Mouse (Mus musculus) G1E-ER4 (cell line): Measurements from ENCODE around the gene Mobp. TPM values are rescaled to one million over a fixed set of nuclear protein-coding genes. Genes with fewer than 3 reads are reported as not detected.

ENCODE experiments used
- GATA1 ChIP-seq: IDR thresholded peaks from one replicate; pipeline ENCODE4 v1.8.0; 2012; ENCODE audit warnings: low read length, inconsistent platforms
- polyA plus RNA-seq: library from polyadenylated mRNA; stranded (reverse); fragments of >175 nt; gene quantifications from 2 replicates; pipeline ENCODE4 v1.2.3, GENCODE M21; 2012

Gene Mobp
- polyA plus RNA-seq, 1 experiment, result not detected

- TF ChIP-seq GATA1, result no peak
Observed at GRCm38 (mm10) chr9:120131784-120132288, 17.7 kb upstream of the Mobp start.

- no peak for TF ChIP-seq GATA1
Observed at GRCm38 (mm10) chr9:120132980-120133754, 16.3 kb upstream of the Mobp start.

GRCm38 (mm10) chr9:120133755-120134475, 15.6 kb upstream of the Mobp start:
- TF ChIP-seq GATA1, result no peak

GRCm38 (mm10) chr9:120134529-120135160, 14.9 kb upstream of the Mobp start:
- no peak for TF ChIP-seq GATA1

- no peak for TF ChIP-seq GATA1
Observed at GRCm38 (mm10) chr9:120135454-120135853, 14.1 kb upstream of the Mobp start.

GRCm38 (mm10) chr9:120140652-120141051, 8.9 kb upstream of the Mobp start:
- no peak for TF ChIP-seq GATA1

- no peak for TF ChIP-seq GATA1
Observed at GRCm38 (mm10) chr9:120144474-120144873, 5.0 kb upstream of the Mobp start.

- TF ChIP-seq GATA1, result no peak
Observed at GRCm38 (mm10) chr9:120151152-120151551, 1.6 kb downstream of the Mobp start.

- TF ChIP-seq GATA1, result no peak
Observed at GRCm38 (mm10) chr9:120151906-120152399, 2.4 kb downstream of the Mobp start.

- peak; percentile 5 for TF ChIP-seq GATA1
Observed at GRCm38 (mm10) chr9:120158047-120158446, 8.5 kb downstream of the Mobp start.

- TF ChIP-seq GATA1, result no peak
Observed at GRCm38 (mm10) chr9:120163862-120164261, 14.4 kb downstream of the Mobp start.

GRCm38 (mm10) chr9:120167826-120168225, 18.3 kb downstream of the Mobp start:
- TF ChIP-seq GATA1, result no peak

GRCm38 (mm10) chr9:120171295-120171694, 21.8 kb downstream of the Mobp start:
- no peak for TF ChIP-seq GATA1

- no peak for TF ChIP-seq GATA1
Observed at GRCm38 (mm10) chr9:120174436-120175137, 25.1 kb downstream of the Mobp start.

GRCm38 (mm10) chr9:120178813-120179212, 29.3 kb downstream of the Mobp start:
- no peak for TF ChIP-seq GATA1
